ENCODE assay signal across 8 mouse cellular contexts in the genomic region with DNA sequence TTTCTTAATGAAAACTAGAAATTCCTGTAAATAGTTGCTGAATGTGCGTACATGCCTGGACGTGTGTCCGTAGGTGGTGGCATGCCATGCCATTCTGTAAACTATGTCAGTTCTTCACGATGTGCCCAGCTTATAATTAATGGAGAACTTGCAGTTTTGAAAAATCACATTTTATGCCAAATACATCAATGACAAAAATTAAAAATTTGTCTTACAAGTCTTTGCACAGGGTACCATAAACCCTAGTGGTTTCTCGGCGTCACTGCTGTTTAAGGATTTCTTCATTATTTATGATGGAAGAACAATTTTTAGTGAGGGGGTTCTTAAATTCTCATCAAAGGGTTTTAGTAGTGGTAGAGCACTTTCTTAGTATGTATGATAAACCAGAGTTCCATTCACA. TPM values are rescaled to one million over a fixed set of nuclear protein-coding genes. Genes with fewer than 3 reads are reported as not detected.
A peak's percentile ranks its signal among the peaks of the same experiment; 100 is the strongest.
DNase-seq lines count a peak whose midpoint lies in the region; ATAC-seq lines count a peak whose summit lies in the region.

No protein-coding gene starts in this region.

- ATAC-seq in embryonic facial prominence, embryonic 12.5 days (ENCODE audit: insufficient number of reproducible peaks, insufficient read depth, low FRiP score, low TSS enrichment) = no peak
- no peak for ATAC-seq in limb, embryonic 12.5 days (ENCODE audit: insufficient number of reproducible peaks, insufficient read depth, low FRiP score, low TSS enrichment, low read depth)
- ATAC-seq in stomach, embryonic 15.5 days (ENCODE audit: insufficient read depth, low FRiP score, low read depth) = no peak
- no peak for ATAC-seq in inflammation-experienced regulatory T-cells, adult 6 months

- H3K27me3 ChIP-seq in embryonic facial prominence, embryonic 12.5 days = no peaks in the 10 kb centered on the region
- H3K27me3 ChIP-seq in limb, embryonic 12.5 days = no peaks in the 10 kb centered on the region
- H3K27me3 ChIP-seq in stomach, embryonic 15.5 days (replicated peaks) = no peaks in the 10 kb centered on the region

- peak overlapping the region; percentile 81; the same call in 1 of the 2 replicates for H3K9ac ChIP-seq in embryonic facial prominence, embryonic 12.5 days
- H3K9ac ChIP-seq in limb, embryonic 12.5 days (replicated peaks) = 0 out of 2 replicates have a peak overlapping the region, but pooled peaks have one; percentile 89
- H3K9ac ChIP-seq in stomach, embryonic 15.5 days = peak overlapping the region; percentile 67; the same call in 1 of the 2 replicates

- no peaks in the 10 kb centered on the region for H3K9me3 ChIP-seq in embryonic facial prominence, embryonic 12.5 days
- no peaks in the 10 kb centered on the region for H3K9me3 ChIP-seq in limb, embryonic 12.5 days
- H3K9me3 ChIP-seq in stomach, embryonic 15.5 days = no peaks in the 10 kb centered on the region

- DNase-seq in 3T3-L1 (ENCODE audit: low read depth, low spot score) = peak; percentile 47
- DNase-seq in CD4-positive helper T cell, adult 2 months (ENCODE audit: low read depth, low spot score) = peak; percentile 26
- DNase-seq in right cerebral cortex, postnatal 25 days = no peak
- no peak for DNase-seq in adrenal gland, adult 2 months

- H3K4me2 ChIP-seq in embryonic facial prominence, embryonic 12.5 days (replicated peaks) = peak overlapping the region; percentile 60
- H3K4me2 ChIP-seq in limb, embryonic 12.5 days = peak overlapping the region; percentile 65
- H3K4me2 ChIP-seq in stomach, embryonic 15.5 days = peak overlapping the region; percentile 60

- no peaks in the 10 kb centered on the region for H3K4me1 ChIP-seq in embryonic facial prominence, embryonic 12.5 days
- H3K4me1 ChIP-seq in limb, embryonic 12.5 days (replicated peaks) = no peaks in the 10 kb centered on the region
- no peaks in the 10 kb centered on the region for H3K4me1 ChIP-seq in stomach, embryonic 15.5 days

- 0 out of 2 replicates have a peak overlapping the region, but pooled peaks have one; percentile 94 for H3K27ac ChIP-seq in embryonic facial prominence, embryonic 12.5 days
- H3K27ac ChIP-seq in limb, embryonic 12.5 days = no peak overlapping the region
- peak overlapping the region; percentile 94; the same call in 1 of the 2 replicates for H3K27ac ChIP-seq in stomach, embryonic 15.5 days

- 40% methylated on average over 6 of the region's 6 CpGs for WGBS in embryonic facial prominence, embryonic 12.5 days
- WGBS in limb, embryonic 12.5 days = 45% methylated on average over 6 of the region's 6 CpGs
- 20% methylated on average over 6 of the region's 6 CpGs for whole genome bisulfite sequencing in stomach, embryonic 15.5 days

- H3K4me3 ChIP-seq in embryonic facial prominence, embryonic 12.5 days = peak overlapping the region; percentile 73
- H3K4me3 ChIP-seq in limb, embryonic 12.5 days (replicated peaks) = peak overlapping the region; percentile 73
- peak overlapping the region; percentile 74 for H3K4me3 ChIP-seq in stomach, embryonic 15.5 days (replicated peaks)

- 0 out of 2 replicates have a peak, but pooled peaks cover under 1% of the 10 kb centered on the region for H3K36me3 ChIP-seq in embryonic facial prominence, embryonic 12.5 days
- H3K36me3 ChIP-seq in limb, embryonic 12.5 days = peaks cover 14% of the 10 kb centered on the region
- H3K36me3 ChIP-seq in stomach, embryonic 15.5 days = 0 out of 2 replicates have a peak, but pooled peaks cover 2% of the 10 kb centered on the region

RNA-seq across cellular contexts. Expression of gene Ercc5, which starts 1.2 kb away (rescaled TPM):
- 33.0 and 35.9 TPM in 2 replicates for polyA plus RNA-seq in embryonic facial prominence, embryonic 12.5 days (2016; fragmentation: Nextera tagmentation; extraction: Ambion mirVana)
- 32.7 and 34.8 TPM in 2 replicates for polyA plus RNA-seq in limb, embryonic 12.5 days (2016; fragmentation: Nextera tagmentation; extraction: Ambion mirVana)
- 20.5 and 21.6 TPM in 2 replicates for polyA plus RNA-seq in stomach, embryonic 15.5 days (2015; fragmentation: Nextera tagmentation; extraction: Ambion mirVana)
- total RNA-seq in adrenal gland, adult 2 months (2021) = 10 to 100 TPM; 17.5 to 23.9 TPM
- 2.6 and 3.5 TPM in 2 replicates for polyA plus RNA-seq in adrenal gland, adult 2 months (2012; rRNA removed)
- 10 to 100 TPM; 14.8 to 17.8 (median 17.7) TPM for polyA plus RNA-seq in inflammation-experienced regulatory T-cells, adult 6 months (2017; shearing (Covaris generic))

RNA-seq across cellular contexts. Expression of gene Bivm, which starts 29.9 kb away (rescaled TPM):
- polyA plus RNA-seq in embryonic facial prominence, embryonic 12.5 days (2016; fragmentation: Nextera tagmentation; extraction: Ambion mirVana) = 26.4 and 31.5 TPM in 2 replicates
- 23.0 and 24.3 TPM in 2 replicates for polyA plus RNA-seq in limb, embryonic 12.5 days (2016; fragmentation: Nextera tagmentation; extraction: Ambion mirVana)
- 16.0 and 17.7 TPM in 2 replicates for polyA plus RNA-seq in stomach, embryonic 15.5 days (2015; fragmentation: Nextera tagmentation; extraction: Ambion mirVana)
- 10 to 100 TPM; 13.3 to 19.4 TPM for total RNA-seq in adrenal gland, adult 2 months (2021)
- 3.4 and 9.2 TPM in 2 replicates for polyA plus RNA-seq in adrenal gland, adult 2 months (2012; rRNA removed)
- polyA plus RNA-seq in inflammation-experienced regulatory T-cells, adult 6 months (2017; shearing (Covaris generic)) = 10 to 100 TPM; 13.8 to 18.3 (median 18.1) TPM

RNA-seq across cellular contexts. Expression of gene Kdelc1, which starts 30.1 kb away (rescaled TPM):
- polyA plus RNA-seq in embryonic facial prominence, embryonic 12.5 days (2016; fragmentation: Nextera tagmentation; extraction: Ambion mirVana) = 69.9 and 80.1 TPM in 2 replicates
- 77.7 and 80.1 TPM in 2 replicates for polyA plus RNA-seq in limb, embryonic 12.5 days (2016; fragmentation: Nextera tagmentation; extraction: Ambion mirVana)
- polyA plus RNA-seq in stomach, embryonic 15.5 days (2015; fragmentation: Nextera tagmentation; extraction: Ambion mirVana) = 51.6 and 53.1 TPM in 2 replicates
- total RNA-seq in adrenal gland, adult 2 months (2021) = 10 to 100 TPM; 15.3 to 17.9 TPM
- 23.2 and 31.7 TPM in 2 replicates for polyA plus RNA-seq in adrenal gland, adult 2 months (2012; rRNA removed)
- 10 to 100 TPM; 15.7 to 22.5 (median 16.8) TPM for polyA plus RNA-seq in inflammation-experienced regulatory T-cells, adult 6 months (2017; shearing (Covaris generic))

RNA-seq across cellular contexts. Expression of gene Tex30, which starts 46.5 kb away (rescaled TPM):
- 76.1 and 79.0 TPM in 2 replicates for polyA plus RNA-seq in embryonic facial prominence, embryonic 12.5 days (2016; fragmentation: Nextera tagmentation; extraction: Ambion mirVana)
- 87.0 and 89.6 TPM in 2 replicates for polyA plus RNA-seq in limb, embryonic 12.5 days (2016; fragmentation: Nextera tagmentation; extraction: Ambion mirVana)
- polyA plus RNA-seq in stomach, embryonic 15.5 days (2015; fragmentation: Nextera tagmentation; extraction: Ambion mirVana) = 74.2 and 82.2 TPM in 2 replicates
- total RNA-seq in adrenal gland, adult 2 months (2021) = 10 to 100 TPM in 1 of 2 experiments, 1 to 10 TPM in 1; 9.3 to 11.5 TPM
- 1.2 and 1.4 TPM in 2 replicates for polyA plus RNA-seq in adrenal gland, adult 2 months (2012; rRNA removed)
- polyA plus RNA-seq in inflammation-experienced regulatory T-cells, adult 6 months (2017; shearing (Covaris generic)) = 10 to 100 TPM; 36.4 to 83.3 (median 44.5) TPM

Comparison
In these comparisons a context has a peak if more than half of its experiments do, and no peak if none do; other contexts are left out.
1. DNase-seq: peak in 3T3-L1 (single experiment) and CD4-positive helper T cell, adult 2 months (single experiment); none in right cerebral cortex, postnatal 25 days (single experiment) and adrenal gland, adult 2 months (single experiment).
2. Peak in every context shown above with its lines, with median percentiles within 50 percentile points of each other: H3K4me2 ChIP-seq, H3K4me3 ChIP-seq and H3K9ac ChIP-seq.